Mouse (Mus musculus) central nervous system, embryonic 18 days (tissue): ENCODE measurements around the gene Zfp975. TPM values are rescaled to one million over a fixed set of nuclear protein-coding genes. Genes with fewer than 3 reads are reported as not detected.

Source experiments
- polyA plus RNA-seq: library from polyadenylated mRNA; depleted of rRNA; stranded (reverse); fragments of >200 nt; gene quantifications from 2 replicates; pipeline ENCODE4 v1.2.3, GENCODE M21; 2012; rRNA removed

Zfp975 gene
- polyA plus RNA-seq: 3.7 and 4.3 TPM in 2 replicates

GRCm38 (mm10) chr7:42692362-42693158 lies at the start of gene Zfp975:
TSS of gene Zfp975 (minus strand) at chr7:42692742.

GRCm38 (mm10) chr7:42726917-42727316 lies 34.4 kb upstream of the Zfp975 start, which contains the start of gene Gm17067:
TSS of gene Gm17067 (minus strand) at chr7:42727017.

DNA sequence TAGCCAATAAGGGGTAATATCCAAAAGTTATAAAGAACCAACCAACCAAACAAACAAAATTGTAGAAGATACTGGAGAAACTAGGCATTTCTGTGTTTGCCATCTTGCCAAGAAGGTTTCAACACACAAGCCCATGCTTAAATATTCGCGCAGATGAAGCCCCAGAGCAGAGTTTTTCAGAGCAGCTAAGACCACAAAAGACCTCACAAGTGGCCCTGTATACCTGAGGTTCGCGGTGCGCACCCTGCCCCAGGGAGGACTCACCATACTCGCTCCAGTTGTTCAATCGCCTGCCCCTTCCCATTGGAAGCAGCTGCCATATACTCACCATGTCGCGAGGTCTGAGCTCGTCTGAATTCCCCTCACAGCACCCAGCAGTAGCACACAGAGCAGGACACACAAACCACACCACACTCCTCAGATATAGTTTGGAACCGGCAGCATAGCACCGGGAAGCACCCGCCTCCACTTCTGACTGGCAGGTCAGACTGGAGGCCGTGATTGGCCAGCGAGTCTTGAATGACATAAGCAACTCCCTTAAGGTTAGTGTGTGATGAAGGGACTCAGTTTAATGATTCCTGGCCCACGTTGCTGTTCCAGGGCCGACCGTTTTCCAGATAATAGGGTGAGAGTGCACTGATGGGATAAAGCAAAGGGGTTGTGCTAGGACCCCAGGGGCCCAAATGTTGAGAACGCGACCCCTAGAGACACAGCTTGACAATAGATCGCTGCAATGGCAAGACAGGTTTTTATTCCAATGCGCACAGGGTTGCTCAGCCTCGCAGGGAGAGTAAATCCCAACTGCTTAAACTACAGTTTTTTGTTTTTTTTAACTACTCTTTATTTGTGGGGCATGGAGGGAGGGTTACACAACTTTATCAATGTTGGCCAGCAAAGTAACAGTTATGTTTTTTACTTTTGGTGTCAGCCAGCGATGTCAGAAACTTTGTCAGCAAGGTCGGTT lies 50.1 kb downstream of the Zfp975 start, which contains the start of gene Zfp976:
Gene Zfp976 (minus strand): TSS at position 437 of the 964 bp plus-strand sequence.

Other genes with a start within 250 kb of the Zfp975 start
- not detected in 2 replicates for gene 4933421I07Rik, start 244.6 kb downstream of the Zfp975 start, polyA plus RNA-seq
- 16.4 and 17.4 TPM in 2 replicates for gene Zfp141, start 187.0 kb downstream of the Zfp975 start, polyA plus RNA-seq
- gene Gm21028, start 114.2 kb downstream of the Zfp975 start, polyA plus RNA-seq: not detected in 2 replicates
- gene Zfp977, start 100.2 kb downstream of the Zfp975 start, polyA plus RNA-seq: 0.75 and 0.99 TPM in 2 replicates
- gene Zfp976, start 50.2 kb downstream of the Zfp975 start, polyA plus RNA-seq: 1.6 and 2.1 TPM in 2 replicates
- not detected in 2 replicates for gene Gm17067, start 34.3 kb upstream of the Zfp975 start, polyA plus RNA-seq
- not detected in 2 replicates for gene Vmn2r62, start 100.8 kb upstream of the Zfp975 start, polyA plus RNA-seq
- not detected in 2 replicates for gene Gm2381, start 174.5 kb upstream of the Zfp975 start, polyA plus RNA-seq
- not detected in 2 replicates for gene Vmn2r63, start 241.1 kb upstream of the Zfp975 start, polyA plus RNA-seq